Mouse (Mus musculus): ENCODE measurements around the gene Plpp3. TPM values are rescaled to one million over a fixed set of nuclear protein-coding genes. Genes with fewer than 3 reads are reported as not detected.
A peak's percentile ranks its signal among the peaks of the same experiment; 100 is the strongest.

Gene Plpp3
- polyA plus RNA-seq, 1 experiment from 2014 or later = 107 TPM

DNA sequence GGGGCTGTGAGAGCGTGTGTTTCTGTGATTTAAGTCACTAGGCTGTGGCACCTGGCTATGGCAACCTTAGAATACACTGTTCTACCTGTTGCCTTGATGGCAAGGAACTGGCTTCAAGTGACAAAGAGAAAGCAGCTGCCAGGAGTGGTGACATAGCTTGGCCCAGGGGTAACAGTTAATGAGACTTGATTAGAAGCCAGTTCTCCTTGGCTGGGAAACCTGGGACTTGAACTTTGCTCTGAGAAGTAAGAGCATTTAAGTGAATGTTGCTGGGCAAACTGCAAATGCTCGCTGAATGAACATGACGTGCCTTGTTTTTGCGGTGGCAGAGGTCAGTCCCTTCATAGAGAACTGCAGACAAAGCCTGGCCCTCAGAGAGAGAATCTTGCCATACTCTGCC lies 122.7 kb downstream of the Plpp3 start:
- no peak for ATAC-seq (ENCODE audit: low read depth)
- WGBS = 63% methylated on average over 4 of the region's 4 CpGs

GRCm38 (mm10) chr4:105281751-105282231 lies 124.6 kb downstream of the Plpp3 start:
- 39% methylated on average over 7 of the region's 7 CpGs for WGBS
- H3K4me1 ChIP-seq (ENCODE audit: control insufficient read depth, insufficient read depth, low read length) = 0 out of 2 replicates have a peak, but pooled peaks cover 3% of the 10 kb centered on the region
- H3K27ac ChIP-seq (replicated peaks; ENCODE audit: low read depth, low read length) = no peak overlapping the region
- H3K36me3 ChIP-seq (ENCODE audit: control insufficient read depth, insufficient read depth, low read length) = no peaks in the 10 kb centered on the region
- H3K4me3 ChIP-seq (ENCODE audit: low read depth, low read length) = no peak overlapping the region
- DNase-seq (ENCODE audit: low spot score) (no peak), ATAC-seq (ENCODE audit: low read depth) (peak; percentile 61)
- H3K9ac ChIP-seq (ENCODE audit: low read depth, low read length) = no peak overlapping the region
- no peak overlapping the region for H3K4me2 ChIP-seq (ENCODE audit: low read depth, low read length)
- no peaks in the 10 kb centered on the region for H3K27me3 ChIP-seq (replicated peaks; ENCODE audit: control insufficient read depth, insufficient read depth, low read length)
- no peaks in the 10 kb centered on the region for H3K9me3 ChIP-seq (ENCODE audit: control insufficient read depth, low read length)

More for the DNA sequence above, 122.7 kb downstream of the Plpp3 start:
- Histone ChIP-seq H3K27me3 (replicated peaks; ENCODE audit: control insufficient read depth, insufficient read depth, low read length) (no peaks in the 10 kb centered on the region), H3K9ac (ENCODE audit: low read depth, low read length) (no peak overlapping the region), H3K4me1 (ENCODE audit: control insufficient read depth, insufficient read depth, low read length) (0 out of 2 replicates have a peak, but pooled peaks cover 3% of the 10 kb centered on the region), H3K4me2 (ENCODE audit: low read depth, low read length) (no peak overlapping the region), H3K4me3 (ENCODE audit: low read depth, low read length) (no peak overlapping the region), H3K27ac (replicated peaks; ENCODE audit: low read depth, low read length) (no peak overlapping the region), H3K9me3 (ENCODE audit: control insufficient read depth, low read length) (no peaks in the 10 kb centered on the region), H3K36me3 (ENCODE audit: control insufficient read depth, insufficient read depth, low read length) (no peaks in the 10 kb centered on the region)
- no peak for DNase-seq (ENCODE audit: low spot score)

Other genes with a start within 250 kb of the Plpp3 start
- 0.28 and 0.38 TPM in 2 replicates for gene Fyb2, start 243.9 kb upstream of the Plpp3 start, polyA plus RNA-seq (2014; fragmentation: Nextera tagmentation; extraction: Ambion mirVana)
- gene Prkaa2, start 47.5 kb upstream of the Plpp3 start, polyA plus RNA-seq (2014; fragmentation: Nextera tagmentation; extraction: Ambion mirVana) = 3.9 and 5.6 TPM in 2 replicates

All from embryonic facial prominence, embryonic 14.5 days (tissue).